Mouse (Mus musculus) heart, embryonic 10.5 days (tissue): ENCODE results near the gene Insyn1. TPM values are rescaled to one million over a fixed set of nuclear protein-coding genes. Genes with fewer than 3 reads are reported as not detected.

Experiments used
- DNase-seq: peaks from one replicate; pipeline ENCODE4 v3.0.0-alpha.2; 2017; ENCODE audit warnings: low spot score
- H3K27ac ChIP-seq: fragments of 300-500 bp; sonication (generic); 2 replicates; pipeline ENCODE4 v1.5.1; 2016; ENCODE audit warnings: mild to moderate bottlenecking
- H3K27me3 ChIP-seq: fragments of 300-500 bp; sonication (generic); 2 replicates; pipeline ENCODE4 v1.6.1; 2016; ENCODE audit warnings: mild to moderate bottlenecking; ENCODE audit not compliant: poor library complexity, insufficient read depth, severe bottlenecking
- H3K36me3 ChIP-seq: fragments of 300-500 bp; sonication (generic); 2 replicates; pipeline ENCODE4 v1.6.1; 2016; ENCODE audit warnings: mild to moderate bottlenecking, moderate library complexity
- H3K4me1 ChIP-seq: fragments of 300-500 bp; sonication (generic); 2 replicates; pipeline ENCODE4 v1.6.1; 2016; ENCODE audit warnings: mild to moderate bottlenecking
- H3K4me3 ChIP-seq: fragments of 300-500 bp; sonication (generic); 2 replicates; pipeline ENCODE4 v1.5.1; 2016; ENCODE audit warnings: mild to moderate bottlenecking, moderate library complexity
- H3K9me3 ChIP-seq: fragments of 300-500 bp; sonication (generic); 2 replicates; pipeline ENCODE4 v1.6.1; 2016; ENCODE audit warnings: mild to moderate bottlenecking, moderate library complexity
- whole genome bisulfite sequencing: fragments of 180-500 bp; shearing (Covaris S2); methylation state at CpG from one replicate; pipeline ENCODE4 v1.1.7; 2016; 5-methylcytosine and 5-hydroxymethylcytosine counted together
- polyA plus RNA-seq: library from polyadenylated mRNA; unstranded; fragments of >200 nt; fragmentation: Nextera tagmentation; extraction: Ambion mirVana; gene quantifications from 2 replicates; pipeline ENCODE4 v1.2.1, GENCODE M21; 2016

Gene Insyn1
- polyA plus RNA-seq, 1 experiment from 2014 or later: 1.3 TPM

DNA sequence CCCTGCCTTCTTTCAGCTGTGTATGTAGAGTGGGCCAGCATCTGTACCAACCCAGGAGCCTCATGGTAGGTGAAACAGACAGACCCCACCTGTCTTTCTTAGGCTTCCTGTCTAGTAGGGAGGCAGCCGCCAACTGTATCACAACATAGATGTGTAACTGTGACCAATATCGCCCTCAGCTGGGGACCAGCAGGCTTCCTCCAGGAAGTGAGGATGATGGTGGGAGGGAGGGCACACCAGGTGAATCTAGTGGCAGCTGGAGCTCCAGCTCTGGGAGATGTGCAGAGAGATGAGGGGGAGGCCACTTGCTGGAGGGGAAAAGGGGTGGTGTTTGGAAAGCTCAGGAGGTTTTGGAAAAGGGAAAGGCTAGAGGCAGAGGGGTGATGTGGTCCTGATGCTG, 6.6 kb downstream of the Insyn1 start:
- Histone ChIP-seq H3K4me3 (no peak overlapping the region), H3K4me1 (peaks cover 8% of the 10 kb centered on the region), H3K27me3 (peaks cover 52% of the 10 kb centered on the region), H3K9me3 (no peaks in the 10 kb centered on the region), H3K27ac (no peak overlapping the region), H3K36me3 (no peaks in the 10 kb centered on the region)
- DNase-seq: no peak
- 60% methylated on average over 2 of the region's 2 CpGs for WGBS

DNA sequence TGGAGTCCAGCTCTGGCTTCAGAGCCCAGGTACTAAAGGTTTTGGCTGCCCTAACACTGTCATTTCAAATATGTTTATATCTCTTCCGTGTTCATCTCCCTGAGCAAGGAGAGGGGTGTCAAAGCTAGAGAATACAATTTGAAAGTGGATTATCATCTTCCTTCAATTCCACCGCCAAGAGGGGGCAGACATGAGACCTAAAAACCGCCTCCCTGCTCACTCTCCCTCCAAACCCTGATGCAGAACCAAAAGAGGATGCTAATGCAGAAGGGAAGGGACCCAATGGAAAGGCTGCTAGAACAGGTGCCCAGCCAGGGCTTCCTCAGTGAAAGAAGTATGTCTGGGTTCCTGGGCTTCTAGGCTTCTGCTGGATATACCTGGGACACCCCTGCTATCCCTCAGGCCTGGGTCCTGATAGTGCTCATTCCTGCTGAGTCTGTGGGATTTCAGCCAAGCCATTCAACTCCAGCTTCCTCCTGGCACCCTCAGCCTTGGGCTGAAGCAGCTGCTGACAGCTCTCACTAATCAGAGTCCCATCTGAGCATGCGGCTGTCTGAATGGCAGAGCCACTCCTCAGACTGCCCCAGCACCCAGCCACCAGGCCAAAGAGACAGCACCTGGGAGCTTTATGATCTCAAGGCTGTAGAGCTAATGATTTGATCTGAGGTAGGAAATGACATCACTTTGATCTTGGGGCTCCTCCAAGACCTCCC, 8.2 kb downstream of the Insyn1 start:
- Histone ChIP-seq H3K4me3 (no peak overlapping the region), H3K9me3 (no peaks in the 10 kb centered on the region), H3K27ac (no peak overlapping the region; the same call in 1 of the 2 replicates), H3K36me3 (no peaks in the 10 kb centered on the region), H3K4me1 (peaks cover 5% of the 10 kb centered on the region; the same call in 1 of the 2 replicates), H3K27me3 (peaks cover 37% of the 10 kb centered on the region)
- no peak for DNase-seq
- 24% methylated on average over 4 of the region's 4 CpGs for WGBS

GRCm38 (mm10) chr9:58497942-58498341, 9.5 kb downstream of the Insyn1 start:
- DNase-seq: no peak
- peaks cover 5% of the 10 kb centered on the region; the same call in 1 of the 2 replicates for H3K4me1 ChIP-seq
- no peaks in the 10 kb centered on the region for H3K36me3 ChIP-seq
- 71% methylated on average over 4 of the region's 4 CpGs for WGBS
- H3K27me3 ChIP-seq: peaks cover 28% of the 10 kb centered on the region; the same call in 1 of the 2 replicates
- H3K9me3 ChIP-seq: no peaks in the 10 kb centered on the region
- no peak overlapping the region for H3K4me3 ChIP-seq
- no peak overlapping the region for H3K27ac ChIP-seq

GRCm38 (mm10) chr9:58500946-58501345, 12.5 kb downstream of the Insyn1 start:
- 80% methylated on average over 5 of the region's 5 CpGs for WGBS
- Histone ChIP-seq H3K9me3 (no peaks in the 10 kb centered on the region), H3K4me1 (peaks cover 9% of the 10 kb centered on the region; the same call in 1 of the 2 replicates)

DNA sequence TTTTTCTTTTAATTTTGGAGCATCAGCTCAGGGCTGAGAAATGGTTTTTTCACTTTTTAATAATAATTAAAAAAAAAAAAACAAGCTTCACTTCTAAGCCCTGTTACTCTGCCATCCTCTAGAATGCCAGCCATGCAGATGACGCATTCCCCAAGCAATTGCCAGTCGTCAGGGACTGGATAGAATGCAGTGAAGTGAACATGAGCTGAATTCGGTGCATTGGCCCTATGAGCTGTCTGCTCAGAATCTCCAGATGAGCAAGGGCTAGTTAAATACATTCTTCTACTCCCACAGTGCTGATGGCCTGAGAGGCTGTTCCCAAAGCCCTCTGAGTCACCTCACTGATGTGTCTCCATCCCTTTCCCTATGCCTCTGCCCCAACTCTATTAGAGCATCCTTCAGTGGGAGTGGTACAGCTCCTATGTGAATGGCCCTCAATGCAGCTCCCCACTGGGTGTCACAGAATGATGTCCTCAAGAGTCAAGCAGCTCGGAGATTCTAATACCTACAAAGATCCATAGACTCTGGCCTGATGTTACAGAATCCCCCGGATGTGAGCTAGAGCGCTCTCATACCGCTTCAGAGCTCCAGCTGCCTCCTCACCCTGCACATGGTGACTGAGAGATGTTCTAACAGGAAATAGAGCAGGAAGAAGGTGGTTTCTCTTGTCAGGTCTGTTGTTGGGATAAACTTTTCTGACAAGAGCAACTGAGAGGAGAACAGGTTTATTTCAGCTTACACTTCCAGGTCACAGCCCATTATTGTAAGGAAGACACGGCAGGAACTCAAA, 19.0 kb downstream of the Insyn1 start:
- Histone ChIP-seq H3K4me1 (0 out of 2 replicates have a peak, but pooled peaks cover 5% of the 10 kb centered on the region), H3K4me3 (no peak overlapping the region), H3K27me3 (peaks cover 7% of the 10 kb centered on the region; the same call in 1 of the 2 replicates), H3K27ac (no peak overlapping the region), H3K9me3 (no peaks in the 10 kb centered on the region), H3K36me3 (no peaks in the 10 kb centered on the region)
- DNase-seq: no peak
- WGBS: 75% methylated on average over 8 of the region's 8 CpGs

More at GRCm38 (mm10) chr9:58500946-58501345, 12.5 kb downstream of the Insyn1 start:
- no peak overlapping the region for H3K4me3 ChIP-seq
- DNase-seq: no peak
- H3K27me3 ChIP-seq: 0 out of 2 replicates have a peak, but pooled peaks cover 16% of the 10 kb centered on the region
- no peaks in the 10 kb centered on the region for H3K36me3 ChIP-seq
- no peak overlapping the region for H3K27ac ChIP-seq

DNA sequence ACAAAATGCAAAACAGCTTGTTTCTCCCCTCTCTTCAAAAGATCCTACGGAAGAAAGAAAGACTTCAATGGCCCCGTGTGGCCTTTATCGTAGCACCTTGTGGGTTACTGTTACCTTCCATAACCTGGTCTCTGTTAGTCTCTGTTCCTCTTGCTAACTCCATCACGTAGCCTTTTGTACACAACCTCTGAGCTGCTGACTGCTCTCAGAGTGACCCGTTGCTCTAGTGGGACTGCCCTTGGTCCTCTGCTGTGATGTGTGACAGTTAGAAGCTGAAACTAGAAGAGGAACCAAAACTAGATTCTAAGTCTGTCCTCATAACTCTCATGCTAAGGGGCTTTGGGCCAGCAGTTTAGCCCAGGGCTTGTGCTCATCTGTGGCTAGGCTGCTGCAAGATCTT, 22.0 kb downstream of the Insyn1 start:
- H3K4me1 ChIP-seq: 0 out of 2 replicates have a peak, but pooled peaks cover 5% of the 10 kb centered on the region
- no peaks in the 10 kb centered on the region for H3K36me3 ChIP-seq
- no peak overlapping the region for H3K27ac ChIP-seq
- H3K27me3 ChIP-seq: peaks cover 5% of the 10 kb centered on the region; the same call in 1 of the 2 replicates
- DNase-seq: no peak
- H3K4me3 ChIP-seq: no peak overlapping the region
- H3K9me3 ChIP-seq: no peaks in the 10 kb centered on the region
- 82% methylated on average over 5 of the region's 5 CpGs for WGBS

DNA sequence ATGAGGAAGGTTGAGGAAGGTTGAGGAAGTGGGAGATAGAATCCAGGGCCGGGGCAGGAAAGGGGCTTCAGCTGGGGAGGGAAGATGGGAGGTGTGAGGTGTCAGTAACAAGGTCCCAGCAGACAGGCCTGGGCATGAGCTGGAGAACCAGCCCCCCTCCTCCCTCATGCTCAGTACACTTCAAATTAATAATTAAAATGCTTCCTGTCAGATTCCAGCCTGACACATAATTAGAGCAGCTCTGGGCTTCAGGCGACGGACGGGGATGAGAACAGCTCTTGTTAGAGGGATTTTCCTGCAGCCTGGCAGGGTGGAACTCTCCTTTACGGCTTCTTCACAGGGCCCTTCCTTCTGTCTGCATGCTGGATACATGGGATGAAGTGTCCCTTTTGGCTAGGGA, 25.3 kb downstream of the Insyn1 start:
- no peak for DNase-seq
- 60% methylated on average over 5 of the region's 5 CpGs for WGBS
- no peaks in the 10 kb centered on the region for H3K9me3 ChIP-seq
- H3K4me3 ChIP-seq: no peak overlapping the region
- peaks cover 5% of the 10 kb centered on the region for H3K27me3 ChIP-seq
- H3K4me1 ChIP-seq: no peaks in the 10 kb centered on the region
- H3K36me3 ChIP-seq: no peaks in the 10 kb centered on the region
- H3K27ac ChIP-seq: no peak overlapping the region

GRCm38 (mm10) chr9:58516480-58516879, 28.1 kb downstream of the Insyn1 start:
- peaks cover 8% of the 10 kb centered on the region for H3K4me1 ChIP-seq
- DNase-seq: no peak
- no peak overlapping the region for H3K4me3 ChIP-seq
- H3K36me3 ChIP-seq: no peaks in the 10 kb centered on the region
- H3K9me3 ChIP-seq: no peaks in the 10 kb centered on the region
- H3K27me3 ChIP-seq: peaks cover 5% of the 10 kb centered on the region
- 77% methylated on average over 3 of the region's 3 CpGs for whole genome bisulfite sequencing
- no peak overlapping the region for H3K27ac ChIP-seq

- Histone ChIP-seq H3K27me3 (peaks cover 5% of the 10 kb centered on the region), H3K4me3 (no peak overlapping the region), H3K9me3 (no peaks in the 10 kb centered on the region), H3K27ac (no peak overlapping the region), H3K4me1 (peaks cover 13% of the 10 kb centered on the region), H3K36me3 (no peaks in the 10 kb centered on the region)
- 53% methylated on average over 9 of the region's 9 CpGs for WGBS
- no peak for DNase-seq
Observed at GRCm38 (mm10) chr9:58517866-58518750, 29.7 kb downstream of the Insyn1 start.

- Histone ChIP-seq H3K4me1 (peaks cover 13% of the 10 kb centered on the region), H3K36me3 (peaks cover 7% of the 10 kb centered on the region), H3K27me3 (peaks cover 3% of the 10 kb centered on the region), H3K4me3 (no peak overlapping the region), H3K9me3 (no peaks in the 10 kb centered on the region), H3K27ac (no peak overlapping the region)
- no peak for DNase-seq
- 74% methylated on average over 3 of the region's 3 CpGs for WGBS
Observed at GRCm38 (mm10) chr9:58519953-58520352, 31.6 kb downstream of the Insyn1 start.

- 64% methylated on average over 5 of the region's 5 CpGs for WGBS
- Histone ChIP-seq H3K9me3 (no peaks in the 10 kb centered on the region), H3K27ac (no peak overlapping the region), H3K36me3 (peaks cover 17% of the 10 kb centered on the region), H3K4me3 (no peak overlapping the region), H3K27me3 (no peaks in the 10 kb centered on the region; the same call in none of the 2 replicates), H3K4me1 (peaks cover 13% of the 10 kb centered on the region)
- DNase-seq: no peak
Observed at GRCm38 (mm10) chr9:58520816-58521581, 32.6 kb downstream of the Insyn1 start.
